Mouse (Mus musculus): ENCODE data around the gene Pnkd.

The Pnkd gene

GRCm38 (mm10) chr1:74388398-74388920 lies 103.7 kb downstream of the Pnkd start:
- DNase-seq (ENCODE audit: low read depth, low spot score) = no peak

- DNase-seq (ENCODE audit: low read depth, low spot score) = peak; percentile 91
Measured at GRCm38 (mm10) chr1:74389831-74390286, 105.1 kb downstream of the Pnkd start.

GRCm38 (mm10) chr1:74390287-74390906 lies 105.7 kb downstream of the Pnkd start:
- peak; percentile 95 for DNase-seq (ENCODE audit: low read depth, low spot score)

GRCm38 (mm10) chr1:74390924-74391748 lies 106.4 kb downstream of the Pnkd start, which contains the start of gene Ctdsp1:
Gene Ctdsp1 (plus strand): TSS chr1:74391509.
- DNase-seq (ENCODE audit: low read depth, low spot score) = peak; percentile 96

GRCm38 (mm10) chr1:74391844-74392441 lies 107.2 kb downstream of the Pnkd start:
- peak; percentile 92 for DNase-seq (ENCODE audit: low read depth, low spot score)

DNA sequence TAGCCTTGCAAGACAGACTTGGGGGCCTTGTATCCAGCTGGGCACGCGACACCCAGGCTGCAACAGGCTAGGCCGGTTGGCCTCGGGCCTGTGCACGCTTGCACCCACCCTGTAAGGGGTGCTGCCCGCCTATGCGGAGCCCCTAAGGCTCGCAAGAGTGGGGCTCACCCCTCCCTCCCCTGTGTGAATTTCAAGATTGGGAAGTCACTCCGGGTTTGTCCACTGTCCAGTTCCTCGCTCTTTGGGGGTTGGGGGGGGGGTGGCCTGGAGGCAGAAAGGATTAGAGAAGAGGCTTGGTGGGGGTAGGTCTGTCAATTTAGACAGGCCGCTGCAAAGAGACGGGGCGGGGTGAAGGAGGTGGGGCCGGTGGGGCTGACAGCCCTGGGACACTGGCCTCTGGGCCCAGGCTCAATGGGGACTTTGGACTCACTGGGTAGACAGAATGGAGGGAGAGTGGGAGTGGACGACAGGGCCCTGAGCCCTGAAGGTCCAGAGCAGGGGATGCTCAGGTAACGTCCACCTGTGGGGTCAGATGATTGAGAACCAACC lies 107.8 kb downstream of the Pnkd start:
- DNase-seq (ENCODE audit: low read depth, low spot score) = no peak

- no peak for DNase-seq (ENCODE audit: low read depth, low spot score)
Measured at GRCm38 (mm10) chr1:74393010-74393409, 108.3 kb downstream of the Pnkd start.

GRCm38 (mm10) chr1:74393697-74394096 lies 109.0 kb downstream of the Pnkd start:
- no peak for DNase-seq (ENCODE audit: low read depth, low spot score)

GRCm38 (mm10) chr1:74394311-74394710 lies 109.6 kb downstream of the Pnkd start:
- DNase-seq (ENCODE audit: low read depth, low spot score) = no peak

- DNase-seq (ENCODE audit: low read depth, low spot score) = no peak
Measured at GRCm38 (mm10) chr1:74394858-74395257, 110.1 kb downstream of the Pnkd start.

DNA sequence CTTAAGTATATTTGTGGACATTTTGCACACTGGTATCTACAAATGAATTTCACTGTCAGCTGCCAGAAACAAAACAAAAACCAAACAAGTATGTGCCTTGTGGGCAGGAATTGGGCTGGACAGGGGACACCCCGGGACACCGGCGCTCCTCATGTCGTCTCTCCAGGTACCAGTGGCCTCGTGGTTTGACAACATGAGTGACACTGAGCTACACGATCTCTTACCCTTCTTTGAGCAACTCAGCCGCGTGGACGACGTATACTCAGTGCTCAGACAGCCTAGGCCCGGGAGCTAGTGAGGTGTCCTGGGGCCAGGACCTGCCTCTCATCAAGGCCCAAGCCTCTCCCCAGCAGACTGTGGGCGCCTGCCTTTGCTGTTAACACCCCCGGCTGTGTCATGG lies 110.6 kb downstream of the Pnkd start:
- no peak for DNase-seq (ENCODE audit: low read depth, low spot score)

DNA sequence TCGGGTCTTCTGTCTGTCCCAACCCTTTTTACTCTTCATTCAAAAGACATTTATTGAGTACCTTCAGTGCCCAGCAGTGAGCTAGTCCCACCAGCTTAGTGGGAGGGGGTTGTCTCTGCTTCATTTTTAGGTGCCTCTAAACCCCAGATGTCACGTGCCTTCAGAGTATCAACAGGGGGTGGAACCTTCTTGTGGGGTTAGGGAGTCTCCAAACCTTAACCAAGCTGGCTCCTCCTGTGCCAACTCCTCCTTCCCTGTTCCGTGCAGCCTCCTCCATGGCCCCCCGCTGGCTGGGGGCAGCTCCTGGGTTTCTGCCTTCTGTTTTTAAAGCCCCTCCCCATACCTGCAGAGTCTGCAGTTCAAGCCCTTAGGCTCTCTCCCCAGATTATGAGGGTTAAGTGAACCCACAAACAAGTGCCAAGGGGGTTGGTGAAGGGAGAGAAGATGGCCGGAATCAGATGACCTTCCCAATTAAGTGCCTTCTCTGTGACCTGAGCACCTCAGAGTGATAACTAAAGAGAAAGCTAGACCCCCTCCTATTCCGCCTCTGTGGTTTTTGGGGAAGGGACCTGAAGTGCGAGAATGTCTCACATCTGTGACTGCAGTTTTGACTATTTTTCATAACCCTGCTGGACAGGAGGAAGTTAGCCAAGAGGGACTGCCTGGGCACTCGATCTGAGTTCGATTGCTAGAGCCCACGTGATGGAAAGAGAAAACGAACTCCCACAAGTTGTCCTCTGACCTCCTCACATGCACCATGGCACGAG lies 111.9 kb downstream of the Pnkd start:
- DNase-seq (ENCODE audit: low read depth, low spot score) = peak; percentile 33

GRCm38 (mm10) chr1:74397268-74397918 lies 112.7 kb downstream of the Pnkd start:
- peak; percentile 100 for DNase-seq (ENCODE audit: low read depth, low spot score)

DNA sequence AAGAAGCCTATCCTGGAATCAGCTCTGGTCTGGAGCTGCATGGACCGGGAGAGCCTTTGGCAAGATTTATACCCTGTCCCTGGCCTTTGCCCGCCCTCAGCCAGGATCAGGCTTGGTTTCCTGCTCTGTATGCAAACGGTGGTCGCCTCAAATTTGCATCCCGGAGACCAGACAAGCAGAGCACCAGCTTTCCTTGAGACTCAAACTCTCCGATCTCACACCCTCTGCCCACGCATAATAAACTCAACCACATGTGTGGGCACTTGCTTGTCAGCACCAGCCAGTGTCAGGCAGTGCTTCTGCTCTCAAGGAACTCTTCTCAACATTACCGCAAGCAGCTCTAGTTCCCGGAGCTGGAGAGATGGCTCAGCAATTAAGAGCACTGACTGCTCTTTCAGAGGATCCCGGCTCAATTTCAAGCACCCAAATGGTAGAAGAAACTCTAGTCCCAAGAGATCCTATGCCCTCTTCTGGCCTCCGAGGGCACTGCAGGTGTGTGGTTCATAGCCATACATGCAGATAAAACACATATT lies 113.3 kb downstream of the Pnkd start:
- DNase-seq (ENCODE audit: low read depth, low spot score) = peak; percentile 91

- no peak for DNase-seq (ENCODE audit: low read depth, low spot score)
Measured at GRCm38 (mm10) chr1:74400531-74400930, 115.8 kb downstream of the Pnkd start.

DNA sequence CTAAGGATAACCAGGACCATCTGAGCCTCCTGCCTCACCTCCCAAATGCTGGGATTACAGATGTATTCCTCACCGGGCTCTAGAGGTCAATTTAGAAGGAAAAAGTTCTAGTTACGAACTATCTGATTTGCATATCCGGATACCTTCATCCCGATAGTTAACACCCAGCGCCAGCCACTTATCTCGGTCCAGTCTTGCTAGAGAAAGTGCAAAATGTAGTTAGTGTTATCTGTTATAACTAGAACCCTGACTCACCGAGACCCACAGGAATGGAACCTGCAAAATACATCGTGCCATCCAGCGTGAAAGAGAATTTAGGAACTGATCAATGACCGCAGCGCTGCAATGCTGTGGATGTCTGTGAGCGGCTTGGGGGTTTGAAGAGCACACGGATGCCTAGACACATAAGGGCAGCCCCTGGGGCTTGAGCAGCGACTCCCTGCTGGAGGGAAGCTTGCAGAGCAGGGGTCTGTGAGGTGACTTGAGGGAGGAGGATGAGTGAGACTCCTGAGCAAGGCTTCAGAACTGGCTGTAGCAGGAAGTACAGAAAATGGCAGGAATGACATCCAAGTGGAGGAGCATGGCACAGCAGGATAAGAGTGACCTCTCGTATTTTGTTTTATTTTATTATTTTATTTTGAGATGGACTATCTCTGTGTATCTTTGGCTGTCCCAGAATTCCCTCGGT lies 116.4 kb downstream of the Pnkd start:
- no peak for DNase-seq (ENCODE audit: low read depth, low spot score)

All from A20 (cell line).